Mouse (Mus musculus) stomach, embryonic 15.5 days (tissue): Measurements from ENCODE around the gene Qser1. TPM values are rescaled to one million over a fixed set of nuclear protein-coding genes. Genes with fewer than 3 reads are reported as not detected.

ENCODE experiments used
- ATAC-seq: fragments of 200-750 bp; cut with Nextera tagmentation; 2 replicates; pipeline ENCODE4 v1.8.0; 2017; ENCODE audit warnings: low read depth, moderate number of reproducible peaks, moderate TSS enrichment; ENCODE audit not compliant: insufficient read depth, low FRiP score
- H3K27ac ChIP-seq: fragments of 300-500 bp; sonication (generic); 2 replicates; pipeline ENCODE4 v1.5.1; 2015; ENCODE audit warnings: mild to moderate bottlenecking, inconsistent platforms
- H3K27me3 ChIP-seq: fragments of 300-500 bp; sonication (generic); replicated peaks from 2 replicates; pipeline ENCODE4 v1.6.1; 2015; ENCODE audit warnings: inconsistent platforms
- H3K36me3 ChIP-seq: fragments of 300-500 bp; sonication (generic); 2 replicates; pipeline ENCODE4 v1.6.1; 2015; ENCODE audit warnings: inconsistent platforms
- H3K4me1 ChIP-seq: fragments of 300-500 bp; sonication (generic); 2 replicates; pipeline ENCODE4 v1.6.1; 2015; ENCODE audit warnings: inconsistent platforms
- H3K4me2 ChIP-seq: fragments of 300-500 bp; sonication (generic); 2 replicates; pipeline ENCODE4 v1.6.1; 2015; ENCODE audit warnings: mild to moderate bottlenecking, inconsistent platforms
- H3K4me3 ChIP-seq: fragments of 300-500 bp; sonication (generic); replicated peaks from 2 replicates; pipeline ENCODE4 v1.5.1; 2015; ENCODE audit warnings: inconsistent platforms
- H3K9ac ChIP-seq: fragments of 300-500 bp; sonication (generic); 2 replicates; pipeline ENCODE4 v1.6.1; 2015; ENCODE audit warnings: inconsistent platforms
- H3K9me3 ChIP-seq: fragments of 300-500 bp; sonication (generic); 2 replicates; pipeline ENCODE4 v1.6.1; 2016; ENCODE audit warnings: inconsistent platforms
- WGBS: fragments of 180-500 bp; shearing (Covaris S2); methylation state at CpG from one replicate; pipeline ENCODE4 v1.1.7; 2015; 5-methylcytosine and 5-hydroxymethylcytosine counted together
- polyA plus RNA-seq: library from polyadenylated mRNA; unstranded; fragments of >200 nt; fragmentation: Nextera tagmentation; extraction: Ambion mirVana; gene quantifications from 2 replicates; pipeline ENCODE4 v1.2.1, GENCODE M21; 2015

Gene Qser1
- polyA plus RNA-seq, 1 experiment from 2014 or later = 7.9 TPM

- WGBS = 75% methylated on average over 4 of the region's 4 CpGs
- Histone ChIP-seq H3K9me3 (no peaks in the 10 kb centered on the region), H3K27ac (no peak overlapping the region), H3K4me2 (no peak overlapping the region), H3K36me3 (no peaks in the 10 kb centered on the region), H3K4me1 (no peaks in the 10 kb centered on the region), H3K27me3 (no peaks in the 10 kb centered on the region), H3K9ac (no peak overlapping the region), H3K4me3 (no peak overlapping the region)
- ATAC-seq = no peak
Measured at GRCm38 (mm10) chr2:104717827-104718226, 98.7 kb downstream of the Qser1 start.

- Histone ChIP-seq H3K4me3 (no peak overlapping the region), H3K9ac (no peak overlapping the region), H3K9me3 (no peaks in the 10 kb centered on the region), H3K4me1 (no peaks in the 10 kb centered on the region), H3K27ac (no peak overlapping the region), H3K4me2 (no peak overlapping the region), H3K36me3 (no peaks in the 10 kb centered on the region), H3K27me3 (no peaks in the 10 kb centered on the region)
- no peak for ATAC-seq
- 81% methylated on average over 2 of the region's 2 CpGs for WGBS
Measured at GRCm38 (mm10) chr2:104717231-104717735, 99.3 kb downstream of the Qser1 start.

- no peak for ATAC-seq
- no peak within 1 kb of the TSS for H3K27ac ChIP-seq
- H3K4me1 ChIP-seq = 0 out of 2 replicates have a peak, but pooled peaks cover under 1% of the 10 kb centered on the region
- H3K9ac ChIP-seq = no peak within 1 kb of the TSS
- H3K27me3 ChIP-seq = no peaks in the 10 kb centered on the region
- H3K9me3 ChIP-seq = no peaks in the 10 kb centered on the region
- 90% methylated on average over 4 of the region's 4 CpGs for WGBS
- no peak within 1 kb of the TSS for H3K4me2 ChIP-seq
- H3K4me3 ChIP-seq = no peak within 1 kb of the TSS
- no peaks in the 10 kb centered on the region for H3K36me3 ChIP-seq
Measured at GRCm38 (mm10) chr2:104716279-104716678, 100.3 kb downstream of the Qser1 start, which contains the start of gene Pin1rt1. Pin1rt1 (minus strand) TSS chr2:104716379.

- no peak for ATAC-seq
- H3K4me3 ChIP-seq = no peak overlapping the region
- no peak overlapping the region for H3K9ac ChIP-seq
- H3K36me3 ChIP-seq = no peaks in the 10 kb centered on the region
- H3K9me3 ChIP-seq = no peaks in the 10 kb centered on the region
- H3K4me2 ChIP-seq = no peak overlapping the region
- WGBS = 47% methylated on average over 15 of the region's 15 CpGs
- H3K27ac ChIP-seq = no peak overlapping the region
- H3K4me1 ChIP-seq = 0 out of 2 replicates have a peak, but pooled peaks cover 4% of the 10 kb centered on the region
- H3K27me3 ChIP-seq = no peaks in the 10 kb centered on the region
Measured at GRCm38 (mm10) chr2:104714254-104714691, 102.3 kb downstream of the Qser1 start.

- H3K36me3 ChIP-seq = no peaks in the 10 kb centered on the region
- 2% methylated on average over 7 of the region's 7 CpGs for WGBS
- H3K4me1 ChIP-seq = 0 out of 2 replicates have a peak, but pooled peaks cover 4% of the 10 kb centered on the region
- H3K9me3 ChIP-seq = no peaks in the 10 kb centered on the region
- peak overlapping the region; percentile 83 for H3K4me2 ChIP-seq
- ATAC-seq = no peak
- H3K9ac ChIP-seq = peak overlapping the region; percentile 78; the same call in 1 of the 2 replicates
- H3K27ac ChIP-seq = peak overlapping the region; percentile 74; the same call in 1 of the 2 replicates
- H3K4me3 ChIP-seq = peak overlapping the region; percentile 87
- H3K27me3 ChIP-seq = no peaks in the 10 kb centered on the region
Measured at GRCm38 (mm10) chr2:104712486-104712809, 104.1 kb downstream of the Qser1 start.

GRCm38 (mm10) chr2:104711585-104712485, 104.7 kb downstream of the Qser1 start, which contains the start of gene Tcp11l1:
Tcp11l1 (minus strand) TSS chr2:104712169.
- under 1% methylated on average over 76 of the region's 99 CpGs for WGBS
- Histone ChIP-seq H3K9me3 (no peaks in the 10 kb centered on the region), H3K36me3 (no peaks in the 10 kb centered on the region)

GRCm38 (mm10) chr2:104710670-104711370, 105.7 kb downstream of the Qser1 start:
- Histone ChIP-seq H3K9me3 (no peaks in the 10 kb centered on the region), H3K27ac (no peak overlapping the region), H3K27me3 (no peaks in the 10 kb centered on the region), H3K4me2 (peak overlapping the region; percentile 83), H3K4me1 (0 out of 2 replicates have a peak, but pooled peaks cover 4% of the 10 kb centered on the region), H3K36me3 (no peaks in the 10 kb centered on the region), H3K9ac (no peak overlapping the region), H3K4me3 (peak overlapping the region; percentile 87; the same call in 1 of the 2 replicates)
- ATAC-seq = no peak
- 21% methylated on average over 6 of the region's 6 CpGs for WGBS

More at GRCm38 (mm10) chr2:104711585-104712485, 104.7 kb downstream of the Qser1 start, which contains the start of gene Tcp11l1:
- H3K27ac ChIP-seq = peak within 1 kb of the TSS; percentile 74
- peak; percentile 86 for ATAC-seq
- H3K4me1 ChIP-seq = 0 out of 2 replicates have a peak, but pooled peaks cover 4% of the 10 kb centered on the region
- peak within 1 kb of the TSS; percentile 78 for H3K9ac ChIP-seq
- peak within 1 kb of the TSS; percentile 87 for H3K4me3 ChIP-seq
- H3K4me2 ChIP-seq = peak within 1 kb of the TSS; percentile 83
- no peaks in the 10 kb centered on the region for H3K27me3 ChIP-seq

- WGBS = 65% methylated on average over 6 of the region's 6 CpGs
- no peak for ATAC-seq
Measured at GRCm38 (mm10) chr2:104709786-104710337, 106.7 kb downstream of the Qser1 start.

More at GRCm38 (mm10) chr2:104709786-104710337, 106.7 kb downstream of the Qser1 start:
- 0 out of 2 replicates have a peak, but pooled peaks cover 4% of the 10 kb centered on the region for H3K4me1 ChIP-seq
- no peak overlapping the region for H3K9ac ChIP-seq
- no peaks in the 10 kb centered on the region for H3K9me3 ChIP-seq
- no peak overlapping the region for H3K27ac ChIP-seq
- H3K4me2 ChIP-seq = no peak overlapping the region
- no peaks in the 10 kb centered on the region for H3K27me3 ChIP-seq
- no peak overlapping the region for H3K4me3 ChIP-seq
- no peaks in the 10 kb centered on the region for H3K36me3 ChIP-seq

Other genes starting within 250 kb of the Qser1 start
- 63.1 and 66.8 TPM in 2 replicates for gene Cstf3, start 226.2 kb downstream of the Qser1 start, polyA plus RNA-seq
- gene Tcp11l1, start 104.6 kb downstream of the Qser1 start, polyA plus RNA-seq = 31.7 and 36.6 TPM in 2 replicates
- gene Pin1rt1, start 100.4 kb downstream of the Qser1 start, polyA plus RNA-seq = not detected in 2 replicates
- gene Depdc7, start 73.9 kb downstream of the Qser1 start, polyA plus RNA-seq = 14.2 and 18.8 TPM in 2 replicates
- 6.0 TPM in 2 replicates for gene Prrg4, start 33.1 kb upstream of the Qser1 start, polyA plus RNA-seq
- 5.9 and 6.7 TPM in 2 replicates for gene Ccdc73, start 51.0 kb upstream of the Qser1 start, polyA plus RNA-seq
- 274 and 277 TPM in 2 replicates for gene Eif3m, start 200.3 kb upstream of the Qser1 start, polyA plus RNA-seq